Mouse (Mus musculus): Measurements from ENCODE around the gene Elmo1.
A peak's percentile ranks its signal among the peaks of the same experiment; 100 is the strongest.

Gene Elmo1

DNA sequence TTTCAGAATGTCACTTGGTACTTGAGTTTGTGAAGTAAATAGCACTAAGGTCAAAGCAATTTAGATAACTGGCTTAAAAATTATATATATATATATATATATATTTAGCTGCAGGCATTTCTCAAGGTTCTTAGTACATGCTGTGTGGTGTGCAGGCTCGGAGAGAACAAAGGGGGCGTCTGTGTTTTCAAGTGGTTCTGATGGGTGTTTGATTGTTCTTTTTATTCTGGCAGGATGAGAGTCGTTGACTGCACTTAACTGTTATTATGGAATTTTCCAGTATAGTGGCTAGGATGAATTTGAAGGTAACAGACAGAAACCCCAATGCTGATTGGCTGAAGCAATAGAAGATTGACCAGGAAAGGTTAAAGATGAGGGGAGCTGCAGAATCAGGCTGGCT lies 33.6 kb downstream of the Elmo1 start:
- DNase-seq (ENCODE audit: low spot score): no peak

GRCm38 (mm10) chr13:20124965-20125364 lies 34.6 kb downstream of the Elmo1 start:
- no peak for DNase-seq (ENCODE audit: low spot score)

- DNase-seq (ENCODE audit: low spot score): no peak
Measured at GRCm38 (mm10) chr13:20125845-20126244, 35.4 kb downstream of the Elmo1 start.

DNA sequence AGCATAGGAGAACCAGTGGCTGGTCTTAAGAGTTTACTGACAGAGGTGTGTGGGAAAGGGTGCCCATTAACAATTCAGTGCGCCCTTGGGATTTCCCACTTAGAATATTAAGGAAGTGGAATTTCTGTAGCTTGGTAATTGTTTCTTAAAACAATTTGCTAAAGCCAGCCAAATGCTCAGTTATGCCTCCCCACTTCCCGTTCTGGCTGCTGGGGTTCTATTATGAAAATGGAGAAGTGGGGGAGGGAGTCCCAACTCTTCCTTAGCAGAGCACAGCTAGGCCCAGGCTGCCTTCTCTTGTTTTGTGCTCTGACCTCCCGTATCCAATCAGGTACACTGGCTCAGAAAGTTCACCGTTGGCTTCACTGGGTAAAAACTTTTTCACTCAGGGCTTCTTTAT lies 37.2 kb downstream of the Elmo1 start:
- no peak for DNase-seq (ENCODE audit: low spot score)

DNA sequence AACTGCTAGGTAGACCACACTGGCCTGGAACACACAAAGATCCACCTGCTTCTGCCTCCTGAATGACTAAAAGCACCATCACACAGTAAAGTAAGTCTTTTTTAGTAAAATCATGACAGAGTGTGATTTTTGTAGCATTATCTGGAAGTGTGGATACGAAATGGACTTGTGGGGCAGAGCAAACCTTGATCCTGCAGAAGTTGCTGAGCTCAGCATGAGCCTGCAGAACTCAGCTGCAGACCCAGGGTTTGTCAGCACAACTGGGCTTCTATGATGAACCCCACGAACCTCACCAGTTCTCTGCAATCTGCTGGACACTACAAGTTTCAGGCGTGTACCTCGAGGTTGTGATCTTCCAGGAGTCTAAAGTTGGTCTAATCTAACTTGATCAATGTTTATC lies 37.7 kb downstream of the Elmo1 start:
- no peak for DNase-seq (ENCODE audit: low spot score)

DNA sequence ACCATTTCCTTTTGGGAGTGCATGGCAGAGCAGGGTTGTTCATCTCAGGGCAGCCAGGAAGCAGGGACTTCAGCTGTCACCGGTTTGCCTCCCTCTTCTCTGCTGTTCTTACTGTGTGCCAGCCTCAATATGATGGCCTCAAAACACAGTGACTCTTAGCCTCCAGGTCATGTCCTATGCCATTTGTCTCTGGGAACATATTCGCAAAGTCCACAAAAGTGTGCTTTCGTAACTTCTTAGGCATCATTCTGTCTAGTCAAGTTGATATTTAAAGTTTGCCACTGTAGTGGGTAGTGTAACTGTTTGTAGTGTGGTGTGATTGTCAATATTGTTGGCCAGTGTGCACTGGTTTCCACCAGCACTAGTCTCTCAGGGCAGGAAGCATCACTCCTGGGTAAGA lies 40.3 kb downstream of the Elmo1 start:
- DNase-seq (ENCODE audit: low spot score): no peak

GRCm38 (mm10) chr13:20131322-20131997 lies 41.1 kb downstream of the Elmo1 start:
- DNase-seq (ENCODE audit: low spot score): no peak

- no peak for DNase-seq (ENCODE audit: low spot score)
Measured at GRCm38 (mm10) chr13:20131998-20132371, 41.6 kb downstream of the Elmo1 start.

DNA sequence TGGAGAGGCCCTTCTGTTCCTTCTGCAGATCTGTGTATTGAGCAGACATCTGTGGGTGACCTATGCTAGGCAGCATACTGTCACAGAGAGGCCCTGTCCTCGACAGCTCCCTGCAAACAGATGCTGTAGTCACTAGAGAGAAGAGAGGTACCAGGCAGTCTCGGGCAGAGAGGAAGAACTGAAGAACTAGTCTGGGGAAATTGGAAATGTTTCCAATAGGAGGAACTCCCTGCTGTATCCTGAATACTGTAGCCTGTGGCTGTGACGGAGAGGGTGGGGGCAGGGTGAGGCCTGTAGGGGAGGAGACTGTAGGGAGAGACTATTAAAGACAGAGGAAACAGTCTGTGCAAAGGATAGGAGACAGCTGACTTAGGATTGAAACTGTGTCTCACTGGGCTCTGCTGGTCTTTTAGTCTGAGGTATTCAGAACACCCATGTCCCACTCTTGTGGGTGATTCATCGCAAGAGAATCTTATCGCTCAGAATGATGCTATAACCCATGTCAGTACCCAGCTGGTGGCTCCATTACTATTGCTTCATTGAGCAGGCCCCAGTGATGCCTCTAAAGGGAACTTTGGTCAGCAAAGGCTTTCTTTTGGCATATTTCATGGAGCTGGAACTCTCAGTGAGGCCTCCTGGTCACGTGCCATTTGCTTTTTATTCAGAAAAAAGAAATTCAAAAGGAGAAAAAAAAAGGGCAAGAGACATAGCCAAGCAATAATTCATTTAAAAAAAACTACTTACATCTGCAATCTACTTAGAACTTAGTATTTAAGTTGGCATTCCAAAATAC lies 43.4 kb downstream of the Elmo1 start:
- no peak for DNase-seq (ENCODE audit: low spot score)

GRCm38 (mm10) chr13:20134395-20135225 lies 44.2 kb downstream of the Elmo1 start:
- no peak for DNase-seq (ENCODE audit: low spot score)

DNA sequence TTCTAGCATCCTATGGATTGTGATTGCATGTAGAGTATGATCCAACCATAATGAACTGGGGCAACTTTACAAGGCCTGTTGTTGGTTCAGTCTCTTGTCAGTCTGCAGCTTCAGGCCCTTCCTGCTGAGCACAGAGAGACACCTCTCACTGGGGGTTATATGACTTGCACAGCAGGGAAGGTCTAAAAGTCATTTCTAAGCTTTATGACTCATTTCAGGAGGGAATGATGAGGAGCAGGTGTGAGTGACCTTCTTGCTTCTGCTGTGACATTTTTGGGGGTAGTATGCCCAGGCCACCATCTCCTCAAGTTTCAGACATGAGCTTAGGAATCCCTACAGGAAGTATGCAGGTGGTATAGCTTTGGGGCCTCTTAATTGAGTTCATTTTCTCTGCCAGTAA lies 46.4 kb downstream of the Elmo1 start:
- no peak for DNase-seq (ENCODE audit: low spot score)

DNA sequence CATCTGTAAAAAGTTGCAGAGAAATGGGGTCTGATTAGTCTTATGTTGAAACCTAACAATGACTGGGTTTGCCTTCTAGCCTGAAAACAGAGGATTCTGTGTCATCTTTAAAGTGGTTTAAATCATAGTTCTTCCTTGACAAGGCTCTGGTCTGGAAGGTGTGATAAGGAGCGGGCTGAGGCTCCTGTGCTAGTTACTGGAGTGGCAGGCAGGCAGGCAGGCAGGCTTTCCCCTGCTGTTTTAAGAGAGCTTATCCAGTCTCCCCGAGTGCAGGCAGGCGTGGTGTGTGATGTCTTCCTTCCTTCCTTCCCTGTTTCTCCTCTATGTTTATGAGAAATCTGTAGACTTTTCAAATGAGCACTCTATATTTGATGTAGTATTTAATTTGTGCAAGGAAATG lies 48.1 kb downstream of the Elmo1 start:
- no peak for DNase-seq (ENCODE audit: low spot score)

- peak; percentile 23 for DNase-seq (ENCODE audit: low spot score)
Measured at GRCm38 (mm10) chr13:20139060-20139459, 48.7 kb downstream of the Elmo1 start.

DNA sequence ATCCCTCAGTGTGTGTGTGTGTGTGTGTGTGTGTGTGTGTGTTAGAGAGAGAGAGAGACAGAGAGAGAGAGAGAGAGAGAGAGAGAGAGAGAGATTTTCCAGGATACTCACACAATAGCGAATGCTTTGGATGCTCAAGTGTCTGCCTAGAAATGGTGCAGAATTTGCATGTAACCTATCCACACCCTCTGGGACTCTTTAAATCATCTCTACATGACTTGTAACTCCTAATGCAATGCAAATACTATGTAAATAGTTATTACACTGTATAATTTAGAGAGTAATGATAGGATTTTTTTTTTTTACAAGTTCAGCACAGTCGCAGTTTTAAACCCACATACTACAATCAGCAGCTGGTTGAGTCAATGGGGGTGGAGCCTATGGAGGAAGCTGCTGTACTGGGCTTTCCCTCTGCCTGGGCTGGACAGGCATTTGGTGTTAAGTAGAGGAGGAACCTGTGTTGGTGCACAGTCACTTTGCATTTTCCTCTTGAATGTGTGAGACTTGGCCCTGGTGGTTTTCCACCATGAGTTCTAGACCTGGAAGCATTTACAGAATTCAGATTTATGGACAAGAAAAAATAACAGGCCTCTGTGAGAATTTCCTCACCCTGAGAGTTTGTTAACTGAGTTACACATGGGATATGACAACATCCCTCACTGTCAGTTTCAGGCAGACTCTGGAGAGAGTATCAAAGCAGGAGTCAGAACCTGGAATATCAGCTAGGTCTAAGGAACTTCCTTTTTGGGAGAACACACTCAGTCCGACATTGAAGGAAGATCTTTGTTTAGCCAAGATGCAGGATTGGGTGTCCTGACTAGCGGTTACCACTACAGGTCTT lies 49.6 kb downstream of the Elmo1 start:
- DNase-seq (ENCODE audit: low spot score): no peak

- DNase-seq (ENCODE audit: low spot score): peak; percentile 41
Measured at GRCm38 (mm10) chr13:20142637-20143036, 52.2 kb downstream of the Elmo1 start.

DNA sequence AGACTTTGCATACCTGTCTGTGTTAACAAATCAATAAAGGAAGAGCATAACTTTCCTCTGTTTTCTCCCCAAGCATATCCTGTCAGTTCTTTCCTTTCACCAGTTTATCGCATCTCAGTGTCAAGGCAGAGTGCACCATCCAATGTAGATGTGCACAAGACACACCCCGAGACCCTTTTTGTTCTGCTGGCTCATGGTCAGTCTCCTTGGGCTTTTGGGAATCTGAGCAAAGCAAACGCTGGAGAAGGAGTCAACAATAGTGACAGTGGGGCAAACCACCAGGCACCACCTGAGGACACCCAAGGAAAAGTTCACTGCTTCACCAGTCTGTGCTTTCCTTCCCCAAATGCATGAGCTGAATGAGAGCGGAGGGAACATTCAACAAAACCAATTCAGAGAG lies 56.5 kb downstream of the Elmo1 start:
- no peak for DNase-seq (ENCODE audit: low spot score)

DNA sequence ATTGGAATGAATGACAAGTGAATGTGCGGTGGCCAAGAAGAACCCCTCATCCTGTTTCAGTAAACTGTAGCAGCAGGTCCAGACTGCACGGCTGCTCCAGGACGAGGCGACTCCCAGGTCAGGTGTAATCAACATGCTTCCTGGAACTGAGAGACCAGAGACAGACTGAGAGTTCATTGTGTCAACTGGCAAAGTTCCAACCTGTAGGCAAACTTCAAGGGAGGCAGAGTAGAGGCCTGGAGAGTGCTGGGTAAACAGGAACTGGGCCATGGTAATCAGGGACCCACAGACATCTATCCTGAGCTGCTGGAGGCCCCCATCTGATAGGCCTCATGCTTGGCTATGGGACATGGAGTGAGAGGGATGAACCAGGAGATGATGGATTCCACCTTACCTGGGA lies 57.3 kb downstream of the Elmo1 start:
- DNase-seq (ENCODE audit: low spot score): no peak

- peak; percentile 21 for DNase-seq (ENCODE audit: low spot score)
Measured at GRCm38 (mm10) chr13:20150130-20150835, 59.9 kb downstream of the Elmo1 start.

- DNase-seq (ENCODE audit: low spot score): no peak
Measured at GRCm38 (mm10) chr13:20151302-20151978, 61.0 kb downstream of the Elmo1 start.

GRCm38 (mm10) chr13:20157059-20157458 lies 66.7 kb downstream of the Elmo1 start:
- no peak for DNase-seq (ENCODE audit: low spot score)

GRCm38 (mm10) chr13:20157529-20157928 lies 67.1 kb downstream of the Elmo1 start:
- DNase-seq (ENCODE audit: low spot score): no peak
